Mouse (Mus musculus): ENCODE results near the gene Runx2. TPM values are rescaled to one million over a fixed set of nuclear protein-coding genes. Genes with fewer than 3 reads are reported as not detected.
A peak's percentile ranks its signal among the peaks of the same experiment; 100 is the strongest.

Gene Runx2
- total and polyA plus RNA-seq, 3 experiments: not detected

DNA sequence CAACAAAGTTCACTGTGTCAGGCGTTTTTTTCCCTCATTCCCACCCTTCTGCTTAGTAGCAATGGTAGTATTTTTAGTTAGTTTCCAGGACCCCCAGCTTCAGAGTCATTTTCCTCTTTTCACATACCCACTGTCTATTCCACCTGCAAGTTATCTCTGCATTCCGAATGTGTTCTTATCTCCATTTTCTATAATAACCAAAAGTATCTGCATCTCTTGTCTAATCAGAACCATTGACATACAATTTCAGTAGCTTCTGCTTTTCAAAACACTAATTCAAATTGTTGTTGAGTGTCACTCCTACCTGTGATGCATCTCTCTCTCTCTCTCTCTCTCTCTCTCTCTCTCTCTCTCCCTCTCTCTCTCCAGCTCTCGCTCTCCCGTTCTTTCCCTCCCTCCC, 34.2 kb downstream of the Runx2 start:
- Histone ChIP-seq H3K9me3 (replicated peaks; ENCODE audit: insufficient read depth, low read length) (no peaks in the 10 kb centered on the region), H3K79me2 (ENCODE audit: control insufficient read depth, insufficient read depth, low read length, poor library complexity) (peaks cover 3% of the 10 kb centered on the region; the same call in 1 of the 2 replicates), H3K4me1 (ENCODE audit: control insufficient read depth in 1 of 2, insufficient read depth in 2 of 2, low read length in 2 of 2) (peaks cover 15% of the 10 kb centered on the region in 2 experiments), H3K4me3 (ENCODE audit: control insufficient read depth in 1 of 2, insufficient read depth in 1 of 2, low read depth in 2 of 2, low read length in 2 of 2) (no peak overlapping the region), H3K9ac (ENCODE audit: control insufficient read depth, low read depth, low read length, poor library complexity, severe bottlenecking) (no peak overlapping the region), H3K27ac (ENCODE audit: control insufficient read depth, low read depth, low read length) (no peak overlapping the region), H3K27me3 (ENCODE audit: control insufficient read depth in 1 of 2, insufficient read depth in 2 of 2, low read length in 2 of 2) (no peaks in the 10 kb centered on the region), H3K36me3 (ENCODE audit: control insufficient read depth in 1 of 2, insufficient read depth in 2 of 2, low read length in 2 of 2) (peaks cover 0 to 36% of the 10 kb centered on the region in 2 experiments; a peak in 2 of 4 replicates)
- TF ChIP-seq NELFE (IDR thresholded peaks at IDR 0.05; ENCODE audit: low read depth, low read length): no peak
- peak; percentile 48; the same call in 1 of the 2 replicates for TF ChIP-seq TCF12 (IDR thresholded peaks at IDR 0.05; ENCODE audit: low read depth, low read length)
- peak; percentile 54; the same call in 1 of the 2 replicates for TF ChIP-seq GATA1 (IDR thresholded peaks at IDR 0.05; ENCODE audit: low read depth, low read length)
- TF ChIP-seq EP300 (IDR thresholded peaks at IDR 0.05; ENCODE audit: low read depth in 1 of 2, low read length in 2 of 2): peak; percentile 42 to 66; a peak in 2 of 4 replicates
- no peak for DNase-seq (ENCODE audit: low read depth, low spot score)

DNA sequence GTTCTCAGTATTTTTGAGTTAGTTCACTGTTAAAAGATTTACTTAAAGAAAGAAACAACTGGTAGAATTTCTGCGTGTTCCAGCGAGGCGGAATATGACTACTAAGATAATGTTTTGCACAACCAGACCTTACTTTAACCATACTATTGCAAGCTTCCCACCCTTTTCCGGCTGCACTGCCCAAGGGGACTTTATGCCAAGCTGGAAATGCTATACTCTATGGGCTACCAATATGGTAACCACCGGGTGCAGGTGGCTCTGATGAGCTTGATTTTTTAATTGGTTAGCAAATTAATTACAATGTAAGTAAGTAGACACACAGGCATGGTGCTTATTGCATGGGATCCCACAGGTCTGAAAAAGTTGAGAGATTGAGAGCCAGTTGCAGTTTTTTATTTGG, 36.5 kb downstream of the Runx2 start:
- no peaks in the 10 kb centered on the region for H3K9me3 ChIP-seq (replicated peaks; ENCODE audit: insufficient read depth, low read length)
- H3K36me3 ChIP-seq (ENCODE audit: control insufficient read depth in 1 of 2, insufficient read depth in 2 of 2, low read length in 2 of 2): peaks cover 0 to 30% of the 10 kb centered on the region in 2 experiments; a peak in 2 of 4 replicates
- peaks cover 3% of the 10 kb centered on the region; the same call in 1 of the 2 replicates for H3K79me2 ChIP-seq (ENCODE audit: control insufficient read depth, insufficient read depth, low read length, poor library complexity)
- peak overlapping the region; percentile 44 for H3K9ac ChIP-seq (ENCODE audit: control insufficient read depth, low read depth, low read length, poor library complexity, severe bottlenecking)
- peak; percentile 24 for DNase-seq (ENCODE audit: low read depth, low spot score)
- H3K27ac ChIP-seq (ENCODE audit: control insufficient read depth, low read depth, low read length): no peak overlapping the region
- H3K4me3 ChIP-seq (ENCODE audit: control insufficient read depth in 1 of 2, insufficient read depth in 1 of 2, low read depth in 2 of 2, low read length in 2 of 2): peak overlapping the region; percentile 15 to 97; a peak in 3 of 4 replicates
- H3K4me1 ChIP-seq (ENCODE audit: control insufficient read depth in 1 of 2, insufficient read depth in 2 of 2, low read length in 2 of 2): peaks cover 10 to 15% of the 10 kb centered on the region in 2 experiments
- TF ChIP-seq CHD1 (IDR thresholded peaks at IDR 0.05; ENCODE audit: low read depth, low read length) (no peak; the same call in 1 of the 2 replicates), ZNF384 (IDR thresholded peaks at IDR 0.05; ENCODE audit: low read depth, low read length) (no peak), BHLHE40 (IDR thresholded peaks at IDR 0.05; ENCODE audit: borderline replicate concordance, low read depth, low read length) (no peak), KAT2A (conservative IDR thresholded peaks at IDR 0.05; ENCODE audit: low read depth, low read length) (no peak), USF1 (IDR thresholded peaks at IDR 0.05; ENCODE audit: low read depth, low read length) (no peak), MXI1 (IDR thresholded peaks at IDR 0.05; ENCODE audit: low read depth, low read length) (no peak), TCF12 (IDR thresholded peaks at IDR 0.05; ENCODE audit: low read depth, low read length) (no peak), EP300 (IDR thresholded peaks at IDR 0.05; ENCODE audit: low read depth in 1 of 2, low read length in 2 of 2) (no peak), GABPA (IDR thresholded peaks at IDR 0.05; ENCODE audit: low read depth, low read length) (no peak), MAZ (IDR thresholded peaks at IDR 0.05; ENCODE audit: low read depth, low read length) (no peak), MAFK (IDR thresholded peaks at IDR 0.05; ENCODE audit: borderline replicate concordance, low read depth, low read length) (no peak), TBP (IDR thresholded peaks at IDR 0.05; ENCODE audit: low read depth, low read length) (no peak)
- H3K27me3 ChIP-seq (ENCODE audit: control insufficient read depth in 1 of 2, insufficient read depth in 2 of 2, low read length in 2 of 2): no peaks in the 10 kb centered on the region
